Mouse (Mus musculus) 3134 (cell line): ENCODE measurements around the gene Lman2l.

ENCODE experiments used
- DNase-seq: peaks from one replicate; pipeline ENCODE4 v3.0.0-alpha.2; 2011; ENCODE audit warnings: low spot score; ENCODE audit not compliant: insufficient read length; ENCODE audit errors: extremely low read depth

Lman2l gene

GRCm38 (mm10) chr1:36444471-36445464 lies at the start of gene Lman2l:
Gene Lman2l (minus strand): TSS chr1:36445271.
- peak; percentile 90 for DNase-seq

GRCm38 (mm10) chr1:36493299-36493698 lies 48.2 kb upstream of the Lman2l start:
- DNase-seq, result no peak

- DNase-seq, result peak; percentile 75
Observed at GRCm38 (mm10) chr1:36492416-36493139, 47.5 kb upstream of the Lman2l start.

DNA sequence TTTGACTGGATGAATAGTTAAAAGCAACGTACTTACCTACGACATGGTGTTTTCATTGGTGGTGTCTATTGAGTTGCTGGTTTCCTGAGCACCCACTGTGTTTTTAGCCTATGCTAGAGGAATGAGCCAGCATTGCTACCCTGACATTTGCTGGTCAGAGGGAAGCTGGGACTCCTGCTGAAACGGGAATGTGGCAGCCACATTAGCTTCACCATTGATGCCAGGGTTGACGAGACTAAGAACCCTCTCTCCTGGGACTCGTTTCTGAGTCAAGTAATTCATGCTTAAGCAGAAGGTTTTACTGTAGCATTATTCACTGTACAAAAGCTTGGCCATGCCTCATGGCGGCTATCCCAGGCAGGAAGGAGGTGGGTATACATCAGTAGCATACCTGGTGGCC lies 44.6 kb upstream of the Lman2l start:
- DNase-seq, result no peak

GRCm38 (mm10) chr1:36487111-36487510 lies 42.0 kb upstream of the Lman2l start:
- DNase-seq, result no peak

GRCm38 (mm10) chr1:36485080-36485479 lies 40.0 kb upstream of the Lman2l start:
- DNase-seq, result no peak

DNA sequence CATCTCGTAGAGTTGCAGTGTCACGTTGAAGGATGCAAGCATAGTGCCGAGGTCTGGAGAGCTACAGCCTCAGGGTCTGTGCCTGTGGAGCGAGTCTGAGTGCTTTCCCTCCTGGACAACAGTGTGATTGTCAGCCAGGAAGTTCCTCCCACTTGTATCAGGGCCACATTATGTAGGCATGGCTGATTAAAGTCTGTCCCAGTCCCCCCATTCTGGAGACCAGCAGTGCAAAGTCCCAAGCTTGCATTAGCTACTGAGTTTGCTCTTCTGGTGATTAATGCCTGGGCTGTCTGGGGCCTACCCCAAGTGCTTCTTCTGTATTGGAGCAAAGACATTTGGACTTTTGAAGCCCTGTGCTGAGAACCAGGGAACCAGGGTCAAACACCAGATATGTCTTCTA lies 38.8 kb upstream of the Lman2l start:
- DNase-seq, result no peak

DNA sequence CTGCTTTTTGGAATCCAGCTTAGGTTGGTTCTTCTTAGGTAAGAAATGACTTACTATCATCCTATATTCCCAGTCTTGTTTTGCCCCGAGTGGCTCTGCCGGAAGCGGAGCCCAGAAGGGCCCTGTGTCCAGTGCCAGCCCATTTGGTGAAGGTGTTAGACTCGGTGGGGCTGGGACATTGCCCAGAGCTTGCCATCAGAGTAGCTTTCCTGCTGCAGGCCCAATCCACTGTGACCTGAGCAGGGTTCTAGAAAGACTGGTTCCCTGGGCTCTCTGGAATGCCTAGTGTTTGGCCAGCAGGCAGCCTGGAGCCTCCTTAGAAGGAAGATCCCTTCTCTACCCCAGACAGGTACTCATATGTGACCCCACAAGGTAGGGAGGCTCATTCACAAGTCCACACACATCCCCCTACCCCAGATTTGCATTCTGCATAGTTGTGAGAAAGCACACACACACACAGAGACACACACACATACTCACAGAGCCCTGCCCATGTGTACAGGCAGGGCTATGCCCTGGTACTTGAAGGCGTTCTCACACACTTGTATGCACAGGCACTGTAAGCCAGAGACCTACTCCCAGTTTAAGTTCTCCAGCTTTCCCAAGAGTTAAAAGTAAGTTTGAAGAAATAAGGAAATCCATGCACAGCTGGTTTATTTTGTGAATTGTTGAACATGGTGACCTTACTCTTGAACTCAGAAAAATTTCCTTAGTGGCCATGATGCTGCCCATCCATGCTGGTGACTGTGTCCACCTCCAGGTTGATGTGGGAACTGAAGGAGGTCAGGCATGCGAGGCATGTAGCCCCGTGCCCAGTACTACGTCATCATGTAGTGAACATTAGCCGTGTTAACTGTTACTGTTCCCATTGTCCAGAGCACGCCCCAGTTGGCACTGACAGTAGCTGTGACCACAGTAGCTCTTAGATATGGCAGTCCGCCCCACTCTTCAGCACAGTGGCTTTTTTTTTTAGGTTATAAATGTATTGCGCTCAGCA lies 35.1 kb upstream of the Lman2l start:
- DNase-seq, result no peak

- DNase-seq, result no peak
Observed at GRCm38 (mm10) chr1:36478343-36478795, 33.3 kb upstream of the Lman2l start.

DNA sequence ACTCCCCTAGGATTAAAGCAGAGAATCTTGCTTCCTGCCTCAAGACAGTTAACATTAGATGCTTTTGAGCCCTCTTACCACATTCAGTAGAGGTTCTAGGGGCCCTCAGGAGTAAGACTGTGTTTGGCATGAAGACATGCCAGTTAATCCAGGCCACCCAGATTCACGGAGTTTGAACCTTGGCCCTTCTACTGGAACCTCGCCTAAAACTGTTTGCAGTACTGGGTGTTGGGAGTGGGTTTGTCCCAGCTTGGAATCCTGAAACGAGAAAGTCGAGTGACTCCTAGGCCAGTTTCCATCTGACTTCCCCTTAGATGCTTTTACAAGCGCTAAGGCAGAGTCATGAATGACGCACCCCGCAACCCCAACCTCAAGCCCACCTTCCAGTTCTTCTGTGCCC lies 31.4 kb upstream of the Lman2l start:
- no peak for DNase-seq

DNA sequence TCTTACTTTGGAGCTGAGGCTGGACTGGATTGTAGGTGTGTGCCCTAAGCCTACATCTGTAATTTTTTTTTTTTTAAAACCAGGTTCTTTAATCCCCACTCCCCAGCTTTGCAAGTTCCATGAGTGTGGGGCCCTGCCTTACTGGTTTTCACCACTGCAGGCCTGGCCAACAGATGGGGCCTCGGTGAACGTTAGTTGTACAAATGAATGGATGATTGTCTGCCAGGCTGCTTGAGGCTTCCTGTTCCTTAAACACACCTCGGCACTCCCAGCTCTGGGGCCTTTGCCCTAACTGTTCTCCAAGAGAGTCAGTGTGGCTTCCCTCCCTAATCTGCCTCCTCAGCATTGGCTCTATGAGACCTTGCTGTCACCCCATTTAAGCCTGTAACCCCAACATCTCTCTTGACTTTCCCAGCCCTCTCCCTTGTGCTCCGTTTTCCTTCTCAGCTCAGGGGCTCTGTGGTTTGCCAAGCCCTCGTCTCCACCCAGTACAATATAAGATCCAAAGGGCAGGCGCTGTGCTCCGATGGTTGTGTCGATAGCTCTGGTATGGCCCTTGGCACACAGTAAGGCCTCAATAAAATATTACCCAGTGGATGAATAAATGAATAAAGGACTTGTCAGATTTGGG lies 30.5 kb upstream of the Lman2l start:
- peak; percentile 43 for DNase-seq

GRCm38 (mm10) chr1:36474646-36475045 lies 29.6 kb upstream of the Lman2l start:
- DNase-seq, result no peak

- no peak for DNase-seq
Observed at GRCm38 (mm10) chr1:36473211-36473780, 28.2 kb upstream of the Lman2l start.

DNA sequence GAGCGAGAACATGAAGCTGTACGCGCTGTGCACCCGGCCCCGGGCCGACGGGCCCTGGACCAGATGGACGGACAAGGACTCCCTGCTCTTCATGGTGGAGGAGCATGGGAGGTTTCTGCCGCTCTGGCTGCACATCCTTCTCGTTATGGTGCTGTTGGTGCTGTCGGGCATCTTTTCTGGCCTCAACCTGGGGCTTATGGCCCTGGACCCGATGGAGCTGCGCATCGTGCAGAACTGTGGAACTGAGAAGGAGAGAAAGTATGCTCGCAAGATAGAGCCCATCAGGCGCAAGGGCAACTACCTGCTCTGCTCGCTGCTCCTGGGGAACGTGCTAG lies 27.0 kb upstream of the Lman2l start:
- DNase-seq, result no peak

DNA sequence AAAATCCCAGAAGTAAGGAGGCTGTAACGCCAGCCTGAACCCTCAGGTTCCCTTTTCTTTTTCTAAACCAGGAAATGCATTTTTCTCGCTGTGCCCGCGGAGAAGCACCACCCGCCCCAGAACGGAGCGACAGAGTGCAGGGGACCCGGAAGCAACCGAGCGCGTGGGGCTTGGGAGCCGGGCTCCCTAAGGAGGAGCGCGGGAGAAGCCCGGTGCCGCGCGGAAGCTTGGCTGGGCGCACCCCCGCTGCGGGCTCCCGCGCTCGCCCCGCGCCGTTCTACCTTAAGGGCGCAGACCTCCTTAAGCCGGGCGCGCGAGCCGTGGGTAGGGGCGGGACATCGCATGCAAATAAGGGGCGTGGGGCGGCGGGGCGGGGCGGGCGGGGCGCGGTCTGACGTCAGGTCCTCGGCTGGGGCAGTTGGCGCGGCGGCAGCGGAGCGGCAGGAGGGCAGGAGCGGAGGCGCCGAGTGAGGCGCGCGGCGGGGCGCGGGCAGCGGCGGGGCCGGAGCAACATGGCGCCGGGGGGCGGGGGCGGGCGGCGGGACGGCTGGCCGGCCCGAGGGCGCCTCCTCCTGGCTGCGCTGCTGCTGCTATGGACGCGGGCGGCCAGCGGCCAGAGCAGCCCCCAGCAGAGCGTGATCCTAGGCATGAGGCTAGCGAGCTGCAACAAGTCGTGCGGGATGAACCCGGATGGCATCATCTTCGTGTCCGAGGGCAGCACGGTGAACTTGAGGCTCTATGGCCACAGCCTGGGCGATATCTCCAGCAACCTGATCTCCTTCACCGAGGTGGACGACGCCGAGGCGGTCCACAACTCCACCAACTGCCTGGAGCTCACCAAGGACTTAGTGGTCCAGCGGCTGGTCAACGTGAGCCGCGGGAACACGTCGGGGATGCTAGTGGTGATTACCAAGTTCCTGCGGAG lies 26.4 kb upstream of the Lman2l start, which contains the start of gene Cnnm4:
Cnnm4 (plus strand) TSS at position 440 of the 925 bp plus-strand sequence.
- peak; percentile 94 for DNase-seq

GRCm38 (mm10) chr1:36469811-36470444 lies 24.9 kb upstream of the Lman2l start:
- peak; percentile 53 for DNase-seq

GRCm38 (mm10) chr1:36467446-36467845 lies 22.4 kb upstream of the Lman2l start:
- no peak for DNase-seq

GRCm38 (mm10) chr1:36465641-36466160 lies 20.6 kb upstream of the Lman2l start:
- DNase-seq, result no peak
